Mouse (Mus musculus) liver, embryonic 14.5 days (tissue): ENCODE measurements at regions not wholly inside any gene's neighbourhood (a gene's known extent, or its start where the extent isn't known, plus 50 kb on each side); places are given as distances from the start of the nearest gene placed in this dataset.

ENCODE experiments used
- ATAC-seq: fragments of 200-750 bp; cut with Nextera tagmentation; 2 replicates; pipeline ENCODE4 v1.8.0; 2017; ENCODE audit warnings: moderate number of reproducible peaks, mild to moderate bottlenecking, moderate library complexity; ENCODE audit not compliant: insufficient read depth
- DNase-seq, 3 experiments: peaks; one replicate each; pipeline ENCODE4 v3.0.0-alpha.2; 2012 to 2013; ENCODE audit warnings: low read depth in 3 of 3, low spot score in 3 of 3
- H3K27ac ChIP-seq: fragments of 300-500 bp; sonication (generic); 2 replicates; pipeline ENCODE4 v1.5.1; 2014; ENCODE audit warnings: moderate library complexity, mild to moderate bottlenecking, control low read depth, inconsistent platforms
- H3K27me3 ChIP-seq: fragments of 300-500 bp; sonication (generic); 2 replicates; pipeline ENCODE4 v1.6.1; 2014; ENCODE audit warnings: mild to moderate bottlenecking, low read length, moderate library complexity; ENCODE audit not compliant: control insufficient read depth, insufficient read depth
- H3K36me3 ChIP-seq: fragments of 300-500 bp; sonication (generic); replicated peaks from 2 replicates; pipeline ENCODE4 v1.6.1; 2014; ENCODE audit warnings: low read depth; ENCODE audit not compliant: control insufficient read depth, insufficient read depth
- H3K4me1 ChIP-seq, 2 experiments: fragments of 200-500 bp in 1 of 2; fragments of 300-500 bp in 1 of 2; sonication (generic) in 1 of 2; replicated peaks; 2 replicates each; pipeline ENCODE4 v1.6.1; 2012 to 2014; ENCODE audit warnings: antibody characterized with exemption in 1 of 2, inconsistent platforms in 1 of 2, low read length in 1 of 2; ENCODE audit not compliant: control insufficient read depth in 2 of 2, insufficient read depth in 2 of 2
- H3K4me2 ChIP-seq: fragments of 300-500 bp; sonication (generic); 2 replicates; pipeline ENCODE4 v1.6.1; 2014; ENCODE audit warnings: low read depth, mild to moderate bottlenecking, control low read depth, moderate library complexity
- H3K4me3 ChIP-seq, 2 experiments: fragments of 200-500 bp in 1 of 2; fragments of 300-500 bp in 1 of 2; sonication (generic) in 1 of 2; 2 replicates each; pipeline ENCODE4 v1.5.1; 2012 to 2014; ENCODE audit warnings: low read depth in 2 of 2, low read length in 2 of 2, mild to moderate bottlenecking in 2 of 2, control low read depth in 1 of 2, inconsistent platforms in 1 of 2, moderate library complexity in 1 of 2; ENCODE audit not compliant: insufficient read depth in 1 of 2
- H3K9ac ChIP-seq: fragments of 300-500 bp; sonication (generic); replicated peaks from 2 replicates; pipeline ENCODE4 v1.6.1; 2014; ENCODE audit warnings: mild to moderate bottlenecking, control low read depth, moderate library complexity
- H3K9me3 ChIP-seq: fragments of 300-500 bp; sonication (generic); 2 replicates; pipeline ENCODE4 v1.6.1; 2016; ENCODE audit warnings: low read length, mixed read lengths; ENCODE audit not compliant: control insufficient read depth
- CTCF ChIP-seq: IDR thresholded peaks from 2 replicates; pipeline ENCODE4 v1.5.1; 2016; ENCODE audit warnings: antibody characterized with exemption, low read depth, control low read depth
- EP300 ChIP-seq: IDR thresholded peaks from 2 replicates; pipeline ENCODE4 v1.6.1; 2016; ENCODE audit warnings: antibody characterized with exemption, low read depth
- WGBS: fragments of 180-500 bp; shearing (Covaris S2); extraction: QIAGEN DNeasy Blood & Tissue Kit; methylation state at CpG from one replicate; pipeline ENCODE4 v1.1.7; 2014; ENCODE audit not compliant: insufficient replicate concordance; 5-methylcytosine and 5-hydroxymethylcytosine counted together

DNA sequence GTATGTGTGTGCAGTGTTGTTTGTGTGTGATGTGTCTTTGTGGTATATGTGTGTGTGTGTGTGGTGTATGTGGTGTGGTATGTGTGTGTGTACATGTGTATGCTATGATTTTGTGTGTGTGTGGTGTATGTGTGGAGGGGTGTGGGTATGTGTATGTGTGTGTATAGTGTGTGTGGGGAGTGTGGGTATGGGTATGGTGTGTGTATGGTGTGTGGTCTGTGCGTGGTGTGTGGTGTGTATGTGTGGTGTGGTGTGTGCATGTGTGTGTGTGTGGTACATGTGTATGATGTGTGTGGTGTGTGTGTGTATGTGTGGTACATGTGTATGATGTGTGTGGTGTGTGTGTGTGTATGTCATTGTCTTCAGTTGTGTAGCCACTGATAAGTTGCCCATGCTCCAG lies 247.8 kb upstream of the Sp4 start:
- Histone ChIP-seq H3K4me2 (no peak overlapping the region), H3K4me3 (no peak overlapping the region), H3K36me3 (no peaks in the 10 kb centered on the region), H3K27me3 (no peaks in the 10 kb centered on the region), H3K9me3 (no peaks in the 10 kb centered on the region), H3K4me1 (no peaks in the 10 kb centered on the region), H3K9ac (no peak overlapping the region), H3K27ac (no peak overlapping the region)
- 53% methylated on average over 1 of the region's 1 CpGs for WGBS
- no peak for ATAC-seq
- TF ChIP-seq EP300 (no peak), CTCF (no peak)
- no peak for DNase-seq

DNA sequence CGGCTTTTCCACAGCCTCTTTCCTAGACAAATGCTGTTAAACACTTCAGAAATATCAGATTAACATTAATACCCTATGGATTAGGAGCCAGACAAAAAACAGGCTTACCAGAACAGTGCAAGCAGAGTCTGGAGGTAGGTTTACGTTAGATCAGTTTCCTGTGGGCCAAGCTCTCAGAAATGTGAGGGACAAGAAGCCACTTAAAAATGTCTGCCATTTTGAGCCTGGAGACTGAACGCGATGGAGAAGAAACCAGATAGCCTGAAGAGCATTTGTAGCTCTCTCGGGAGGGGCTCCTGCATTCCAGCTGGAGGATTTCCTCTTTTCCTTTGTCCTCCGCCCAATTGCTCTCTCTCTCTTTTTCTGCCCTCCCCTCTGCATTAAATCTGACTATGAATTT lies 239.1 kb upstream of the Sp4 start:
- Histone ChIP-seq H3K36me3 (no peaks in the 10 kb centered on the region), H3K27me3 (no peaks in the 10 kb centered on the region), H3K4me2 (no peak overlapping the region), H3K27ac (no peak overlapping the region), H3K4me3 (no peak overlapping the region), H3K9ac (no peak overlapping the region), H3K4me1 (no peaks in the 10 kb centered on the region), H3K9me3 (no peaks in the 10 kb centered on the region)
- 32% methylated on average over 6 of the region's 6 CpGs for WGBS
- ATAC-seq (no peak), DNase-seq (no peak)
- TF ChIP-seq EP300 (no peak), CTCF (no peak)

DNA sequence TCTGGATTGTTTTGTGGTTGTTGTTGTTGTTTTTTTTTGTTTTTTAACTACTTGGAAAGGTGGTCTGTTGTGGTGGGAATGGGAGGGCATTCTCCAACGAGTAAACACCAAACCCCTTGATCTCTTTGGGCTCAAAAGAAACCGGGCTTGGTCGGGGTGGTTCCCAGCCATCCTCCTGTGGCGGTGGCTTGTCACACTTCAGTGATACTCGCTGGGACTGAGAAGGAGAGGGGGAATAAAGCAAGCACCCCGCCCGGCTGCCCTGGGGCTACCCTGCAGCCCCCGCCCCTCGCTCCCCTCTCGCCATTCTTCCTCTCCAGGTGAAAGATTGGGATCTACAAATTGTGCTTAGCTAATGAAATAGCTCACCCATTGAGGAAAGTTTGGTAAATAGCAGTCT lies 229.3 kb upstream of the Sp4 start:
- H3K9ac ChIP-seq = no peak overlapping the region
- no peak for DNase-seq
- no peak overlapping the region for H3K4me2 ChIP-seq
- no peak for TF ChIP-seq CTCF
- TF ChIP-seq EP300 = no peak
- peaks cover 17% of the 10 kb centered on the region for H3K27me3 ChIP-seq
- WGBS = 5% methylated on average over 10 of the region's 10 CpGs
- no peaks in the 10 kb centered on the region for H3K4me1 ChIP-seq
- H3K4me3 ChIP-seq = no peak overlapping the region
- H3K9me3 ChIP-seq = no peaks in the 10 kb centered on the region
- H3K27ac ChIP-seq = no peak overlapping the region
- no peaks in the 10 kb centered on the region for H3K36me3 ChIP-seq
- ATAC-seq = no peak

DNA sequence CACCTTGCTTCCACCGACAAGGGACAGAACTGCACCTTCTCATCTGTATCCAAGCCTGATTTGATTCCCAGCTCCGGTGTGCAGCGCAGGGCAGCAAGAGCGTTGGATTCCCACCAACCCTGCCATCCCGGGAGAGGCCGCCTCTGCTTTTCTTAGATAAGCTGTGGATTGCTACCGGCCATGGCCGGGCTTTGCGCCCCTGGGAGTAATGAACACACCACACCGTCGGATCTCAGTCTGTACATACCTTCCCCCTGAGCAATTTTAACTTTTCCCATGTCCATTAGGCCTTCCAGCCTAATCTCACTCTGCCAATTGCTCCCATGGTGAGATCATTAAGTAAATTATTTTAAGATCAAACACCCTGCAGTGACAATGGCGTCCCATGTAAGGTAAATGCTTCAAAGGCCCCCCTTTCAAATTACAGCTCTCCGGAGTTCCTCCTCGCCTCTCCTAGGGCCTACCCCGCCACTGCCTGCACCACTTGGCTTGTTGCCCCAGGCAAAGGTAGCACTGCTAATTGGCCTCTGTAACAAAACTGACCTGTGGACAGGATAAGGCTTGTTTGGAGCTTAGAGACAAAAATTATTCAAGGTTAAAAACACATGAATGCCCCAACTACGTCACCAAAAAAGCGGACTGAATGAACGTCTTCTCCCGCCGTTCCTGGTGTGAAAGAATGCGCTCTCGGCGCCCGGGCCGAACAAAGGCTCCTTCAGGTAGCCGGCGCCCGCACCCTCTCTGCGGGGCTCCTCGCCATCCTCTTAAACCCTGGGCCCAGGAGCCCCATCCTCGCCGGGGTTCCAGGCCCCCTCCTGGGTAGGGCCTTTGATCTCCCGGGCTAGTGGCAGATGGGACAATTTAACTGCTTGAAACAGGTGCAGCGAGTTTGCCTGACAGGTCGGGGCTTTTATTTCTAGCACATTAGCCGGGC lies 228.5 kb upstream of the Sp4 start:
- Histone ChIP-seq H3K4me1 (no peaks in the 10 kb centered on the region), H3K9me3 (no peaks in the 10 kb centered on the region), H3K27me3 (peaks cover 17% of the 10 kb centered on the region), H3K9ac (no peak overlapping the region), H3K36me3 (no peaks in the 10 kb centered on the region), H3K4me2 (no peak overlapping the region), H3K4me3 (0 out of 4 replicates have a peak overlapping the region, but pooled peaks of 1 of the 2 experiments have one; percentile 23), H3K27ac (no peak overlapping the region)
- DNase-seq = no peak
- 7% methylated on average over 36 of the region's 36 CpGs for WGBS
- no peak for TF ChIP-seq EP300
- no peak for ATAC-seq

DNA sequence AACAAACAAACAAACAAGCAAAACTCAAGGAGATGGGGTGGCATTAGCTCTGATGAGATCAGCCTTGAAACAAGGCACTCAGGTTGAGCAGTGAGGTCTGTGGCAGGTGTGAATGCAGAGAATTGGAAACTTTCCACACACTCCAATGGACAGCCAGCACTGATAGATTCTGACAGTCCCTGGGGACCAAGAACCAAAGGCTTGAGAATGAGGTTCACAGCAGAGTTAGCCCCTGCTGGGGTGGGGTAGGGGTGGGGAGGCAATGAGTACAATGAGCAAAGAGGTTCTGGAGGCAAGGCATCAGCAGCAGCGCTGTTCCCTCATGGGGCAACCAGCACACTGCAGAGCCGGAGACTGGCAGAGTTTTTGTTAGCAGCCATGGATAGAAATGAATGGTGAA lies 220.5 kb upstream of the Sp4 start:
- Histone ChIP-seq H3K36me3 (no peaks in the 10 kb centered on the region), H3K4me3 (no peak overlapping the region), H3K27ac (no peak overlapping the region), H3K4me1 (no peaks in the 10 kb centered on the region), H3K9ac (no peak overlapping the region), H3K9me3 (no peaks in the 10 kb centered on the region), H3K27me3 (no peaks in the 10 kb centered on the region), H3K4me2 (no peak overlapping the region)
- ATAC-seq (no peak), DNase-seq (no peak)
- WGBS = 56% methylated on average over 2 of the region's 2 CpGs
- TF ChIP-seq EP300 (no peak), CTCF (no peak)
